Mouse (Mus musculus): ENCODE measurements at regions not wholly inside any gene's neighbourhood (a gene's known extent, or its start where the extent isn't known, plus 50 kb on each side); places are given as distances from the start of the nearest gene placed in this dataset.

DNA sequence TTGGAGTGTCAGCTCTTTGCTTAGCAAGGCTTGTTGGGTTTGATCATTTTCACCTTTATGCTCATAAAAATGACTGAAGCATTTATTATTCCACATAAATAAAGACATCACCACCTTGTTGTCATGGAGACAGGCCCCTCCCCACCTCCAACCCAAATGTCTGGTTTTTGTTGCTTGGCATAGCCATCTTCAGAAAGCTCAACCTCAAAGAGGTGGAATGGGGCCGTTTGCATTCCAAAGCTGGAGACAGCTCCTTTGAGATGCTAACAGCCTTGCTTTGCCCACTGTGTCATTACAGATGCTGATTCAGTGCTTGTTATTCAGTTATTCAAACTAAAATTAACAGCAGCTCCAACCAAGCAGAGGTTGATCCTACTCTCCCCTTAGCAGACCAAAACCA, 51.9 kb upstream of the Lgalsl start:
- ATAC-seq (replicated peaks; ENCODE audit: insufficient number of reproducible peaks, low FRiP score, low TSS enrichment, poor library complexity, severe bottlenecking), result no peak

DNA sequence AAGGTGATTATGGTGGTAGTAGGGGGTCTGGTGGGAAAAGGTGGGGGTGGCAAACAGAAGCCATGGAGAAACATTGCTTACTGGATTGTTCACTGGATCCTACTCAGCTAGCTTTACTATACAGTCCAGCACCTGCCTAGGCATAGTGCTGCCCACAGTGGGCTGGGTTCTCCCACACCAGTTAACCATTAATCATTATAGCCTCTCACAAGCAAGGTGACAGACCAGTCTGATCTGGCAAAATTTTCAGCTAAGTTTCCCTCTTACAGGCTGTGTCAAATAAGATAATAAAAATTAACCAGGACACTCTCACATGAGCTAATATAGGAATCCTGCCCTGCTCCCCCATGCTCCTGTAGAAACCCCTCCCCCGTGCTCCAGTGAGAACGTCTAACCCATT, 53.1 kb upstream of the Lgalsl start:
- ATAC-seq (replicated peaks; ENCODE audit: insufficient number of reproducible peaks, low FRiP score, low TSS enrichment, poor library complexity, severe bottlenecking), result no peak

DNA sequence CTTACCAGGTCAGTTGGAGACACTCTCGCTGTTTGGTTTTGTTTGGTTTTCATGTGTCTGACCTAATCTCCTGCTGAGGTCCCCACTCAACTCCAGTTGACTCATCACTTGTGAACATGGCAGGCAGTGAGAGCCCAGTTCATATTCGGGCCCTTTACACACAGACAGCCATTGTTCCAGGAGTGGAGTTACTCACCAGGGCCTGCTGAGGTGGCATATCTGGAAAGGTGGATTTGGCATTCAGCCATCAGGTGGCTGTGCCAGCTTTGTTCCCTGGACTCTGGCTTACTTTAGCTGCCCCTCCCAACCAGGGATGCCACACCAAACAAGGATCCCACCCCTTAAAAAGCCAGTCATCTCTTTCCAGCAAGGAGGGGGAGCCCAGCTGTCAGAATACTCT, 56.2 kb upstream of the Lgalsl start:
- no peak for ATAC-seq (replicated peaks; ENCODE audit: insufficient number of reproducible peaks, low FRiP score, low TSS enrichment, poor library complexity, severe bottlenecking)

DNA sequence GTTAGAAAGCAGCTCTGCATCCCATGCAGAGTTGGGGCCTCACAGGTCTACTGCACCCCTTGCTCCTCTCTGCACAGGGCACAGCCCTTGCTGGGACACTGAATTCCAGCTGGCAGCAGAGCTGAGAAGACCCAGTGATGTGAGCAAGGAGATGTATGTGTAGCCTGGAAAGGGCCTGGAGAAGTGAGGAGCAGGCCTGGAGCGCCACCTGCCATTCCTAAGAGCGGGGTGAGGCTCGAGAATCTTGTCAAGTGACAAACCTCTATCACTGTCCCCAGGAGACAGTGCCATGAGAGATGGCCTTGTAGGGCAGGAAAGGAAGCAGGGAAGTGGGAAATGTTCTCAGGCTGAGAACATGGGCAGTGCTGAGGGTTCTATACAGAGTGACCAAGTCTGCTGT, 59.6 kb upstream of the Lgalsl start:
- ATAC-seq (replicated peaks; ENCODE audit: insufficient number of reproducible peaks, low FRiP score, low TSS enrichment, poor library complexity, severe bottlenecking), result no peak

DNA sequence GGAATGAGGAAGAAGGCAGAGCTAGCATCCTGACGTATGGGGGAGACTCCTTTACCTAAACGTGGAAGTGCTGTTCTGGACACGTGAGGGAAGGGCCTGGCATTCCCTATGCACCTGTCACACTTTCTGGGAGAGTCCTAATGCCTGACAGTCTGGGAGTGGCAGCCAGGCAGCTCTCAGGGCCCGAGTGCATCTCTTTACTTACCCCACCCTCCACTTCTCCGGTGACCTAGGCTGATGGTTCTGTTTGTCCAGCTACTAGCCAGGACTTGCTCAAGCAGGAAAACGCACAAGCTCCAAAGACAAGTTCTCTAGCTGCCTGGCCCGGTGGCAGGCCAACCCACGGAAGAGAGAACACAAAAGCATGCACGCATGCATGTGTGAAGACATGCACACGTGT, 60.9 kb upstream of the Lgalsl start:
- no peak for ATAC-seq (replicated peaks; ENCODE audit: insufficient number of reproducible peaks, low FRiP score, low TSS enrichment, poor library complexity, severe bottlenecking)

DNA sequence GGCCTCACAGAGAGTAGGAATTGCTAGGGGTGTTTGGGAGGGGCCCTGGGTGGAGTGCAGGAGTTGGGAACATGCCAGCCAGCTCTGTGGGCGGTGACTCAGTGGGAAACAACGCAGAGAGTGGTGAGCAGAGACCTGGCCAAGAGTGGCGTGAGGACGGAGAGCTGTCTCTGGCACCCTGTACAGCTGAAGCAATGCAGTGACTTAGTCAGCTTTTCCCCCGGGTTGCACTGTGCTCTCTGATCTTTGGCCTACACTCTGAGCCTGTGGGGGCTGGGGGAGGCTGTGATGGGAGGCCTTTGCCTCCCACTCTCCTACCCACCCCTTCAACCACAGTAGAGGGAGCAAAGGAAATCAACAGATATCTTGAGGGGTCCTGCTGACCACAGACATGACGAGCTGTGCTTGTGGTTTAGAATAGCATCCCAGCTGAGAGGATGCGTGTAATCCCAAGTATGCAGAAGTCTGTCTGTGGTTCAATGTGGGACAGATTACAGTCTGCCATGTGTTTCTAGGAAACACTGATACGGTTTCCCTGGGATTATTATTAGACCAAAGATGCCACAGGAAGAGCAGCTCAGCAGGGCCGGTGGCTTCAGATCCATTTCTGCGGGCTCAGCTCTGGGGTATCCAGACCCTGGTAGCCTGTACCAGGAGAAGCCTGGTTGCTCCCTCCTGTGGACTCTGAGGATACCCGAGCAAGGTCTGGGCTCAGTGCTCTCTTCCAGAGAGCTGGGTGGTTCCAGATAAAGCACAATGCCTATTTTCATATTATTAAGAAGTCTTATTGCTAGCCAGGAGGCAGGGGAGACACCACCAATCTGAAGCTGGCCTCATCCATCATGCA, 65.6 kb upstream of the Lgalsl start:
- 0 out of 2 replicates have a peak, but pooled peaks have one; percentile 11 for ATAC-seq (replicated peaks; ENCODE audit: insufficient number of reproducible peaks, low FRiP score, low TSS enrichment, poor library complexity, severe bottlenecking)

DNA sequence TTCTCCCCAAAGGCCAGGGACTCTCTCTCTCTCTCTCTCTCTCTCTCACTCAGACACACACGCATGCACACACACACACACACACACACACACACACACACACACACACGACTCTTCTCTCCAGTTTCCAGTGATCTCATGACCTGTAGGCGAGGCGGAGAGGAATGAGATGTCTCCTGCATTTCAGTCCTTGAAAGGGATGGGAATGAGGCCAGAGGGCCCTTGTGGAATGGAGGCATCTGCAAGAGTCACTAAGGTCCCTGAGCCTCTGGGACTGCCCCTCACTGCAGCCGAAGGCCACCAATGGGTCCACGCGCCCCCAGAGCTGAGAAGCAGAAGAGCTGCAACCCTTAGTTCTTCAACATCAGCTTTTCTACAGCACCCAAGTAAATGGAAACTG, 66.6 kb upstream of the Lgalsl start:
- ATAC-seq (replicated peaks; ENCODE audit: insufficient number of reproducible peaks, low FRiP score, low TSS enrichment, poor library complexity, severe bottlenecking), result no peak

DNA sequence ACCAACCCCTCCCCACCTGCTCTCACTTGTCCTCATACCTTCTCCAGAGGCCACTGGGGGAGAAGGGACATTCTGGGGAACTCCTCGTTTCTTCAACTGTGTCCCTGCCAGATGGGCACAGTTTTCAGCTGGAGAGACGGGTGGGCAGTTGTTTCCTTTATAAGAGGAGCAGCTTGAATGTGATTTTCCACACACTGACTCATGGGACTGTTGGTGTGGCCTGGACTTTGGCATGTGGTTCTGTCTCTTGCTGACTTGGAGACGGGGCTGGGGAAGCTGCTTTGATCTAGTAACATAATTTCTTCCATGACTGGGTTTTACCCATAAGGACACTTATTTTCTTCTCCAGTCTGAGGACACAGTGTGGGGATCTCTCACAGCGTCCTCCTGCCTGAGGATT, 67.7 kb upstream of the Lgalsl start:
- no peak for ATAC-seq (replicated peaks; ENCODE audit: insufficient number of reproducible peaks, low FRiP score, low TSS enrichment, poor library complexity, severe bottlenecking)

DNA sequence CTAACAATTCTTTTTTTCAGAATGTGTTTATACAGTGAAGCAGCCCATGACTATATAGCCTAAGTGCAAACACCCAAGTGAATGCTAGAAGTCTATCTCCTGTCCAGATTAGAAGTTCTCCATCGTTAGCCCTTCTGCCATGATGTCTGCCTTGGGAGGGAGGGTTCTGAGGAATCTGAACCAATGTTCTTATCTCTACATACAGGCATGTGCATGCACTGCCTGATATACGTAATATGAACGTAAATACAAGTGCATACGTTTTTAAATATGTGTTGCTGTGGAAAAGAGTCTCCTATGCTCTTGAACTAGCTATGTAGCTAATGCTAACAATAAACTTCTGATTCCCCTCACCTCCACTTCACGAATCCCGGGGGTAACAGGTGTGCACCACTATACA, 68.9 kb upstream of the Lgalsl start:
- ATAC-seq (replicated peaks; ENCODE audit: insufficient number of reproducible peaks, low FRiP score, low TSS enrichment, poor library complexity, severe bottlenecking), result no peak

DNA sequence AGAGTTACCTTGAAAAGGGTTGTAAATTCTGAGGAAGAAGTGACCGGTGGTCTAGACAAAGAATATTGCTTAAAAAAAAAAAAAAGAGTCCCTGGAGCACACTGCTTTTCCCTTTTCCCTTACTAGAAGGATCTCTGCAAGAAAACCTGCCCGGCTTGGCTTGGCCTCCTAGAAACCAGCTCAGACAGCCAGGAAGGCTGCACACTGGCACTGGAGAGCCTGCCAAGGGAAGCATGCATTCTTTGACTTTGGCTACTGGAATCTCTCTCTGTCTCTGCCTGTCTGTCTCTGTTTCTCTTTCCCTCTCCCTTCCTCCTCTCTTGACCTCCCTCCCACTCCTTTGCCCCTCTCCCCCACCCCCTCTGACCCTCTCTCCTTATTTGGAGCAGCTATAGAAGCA, 71.1 kb upstream of the Lgalsl start:
- no peak for ATAC-seq (replicated peaks; ENCODE audit: insufficient number of reproducible peaks, low FRiP score, low TSS enrichment, poor library complexity, severe bottlenecking)

DNA sequence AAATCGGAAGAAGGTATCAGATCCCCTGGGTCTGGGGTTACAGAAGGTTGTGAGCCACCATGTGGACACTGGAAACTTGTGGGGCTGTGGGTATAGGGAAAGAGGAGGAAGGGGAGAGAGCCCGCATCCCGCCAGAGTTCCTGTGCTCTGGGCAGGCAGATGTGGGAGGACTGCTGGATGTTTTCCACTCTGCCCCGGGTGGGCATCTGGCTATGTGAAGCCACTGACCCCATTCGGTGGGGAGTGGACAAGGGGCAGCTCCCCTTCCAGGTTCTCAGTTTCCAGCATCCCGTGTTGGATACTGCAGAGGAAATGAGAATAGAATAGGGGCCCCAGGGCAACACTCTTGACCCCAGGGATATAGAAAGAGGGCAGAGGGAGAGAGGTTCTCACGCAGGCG, 72.1 kb upstream of the Lgalsl start:
- ATAC-seq (replicated peaks; ENCODE audit: insufficient number of reproducible peaks, low FRiP score, low TSS enrichment, poor library complexity, severe bottlenecking), result no peak

DNA sequence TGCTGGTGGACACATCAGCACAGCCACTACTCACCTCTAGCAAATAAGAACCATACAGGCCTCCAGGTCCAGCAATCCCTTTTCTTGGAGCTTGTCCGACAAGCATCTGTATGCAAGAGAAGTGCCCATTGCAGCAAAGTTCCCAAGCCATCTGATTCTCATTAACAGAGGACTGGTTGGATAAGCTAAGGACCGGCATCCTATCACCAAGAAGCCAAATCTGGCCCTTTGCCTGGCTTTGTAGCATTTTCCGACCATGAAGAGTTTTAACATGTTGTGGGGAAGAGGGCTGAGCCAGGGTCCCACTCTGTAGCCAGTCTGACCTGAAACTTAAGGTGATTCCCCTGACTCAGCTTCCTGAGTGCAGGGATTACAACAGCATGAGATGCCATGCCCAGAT, 77.1 kb upstream of the Lgalsl start:
- ATAC-seq (replicated peaks; ENCODE audit: insufficient number of reproducible peaks, low FRiP score, low TSS enrichment, poor library complexity, severe bottlenecking), result no peak

DNA sequence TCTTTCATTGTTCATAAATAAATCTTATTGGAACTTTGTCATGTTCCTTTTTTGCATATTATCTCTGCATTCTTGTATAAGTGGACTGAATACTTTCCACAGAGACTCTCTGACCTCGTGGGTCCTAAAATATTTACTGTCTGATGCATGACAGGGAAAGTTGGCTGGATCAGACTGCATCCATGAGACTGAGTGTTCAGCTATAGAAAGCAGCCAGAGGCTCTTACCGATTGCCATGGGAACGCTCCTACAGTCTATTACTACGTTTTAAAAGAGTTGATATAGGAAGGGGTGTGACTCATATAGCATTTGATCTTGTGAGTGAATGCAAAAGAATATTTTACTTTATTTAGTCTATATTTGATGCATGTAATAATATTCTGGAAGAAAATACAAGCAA, 77.6 kb upstream of the Lgalsl start:
- ATAC-seq (replicated peaks; ENCODE audit: insufficient number of reproducible peaks, low FRiP score, low TSS enrichment, poor library complexity, severe bottlenecking), result no peak

DNA sequence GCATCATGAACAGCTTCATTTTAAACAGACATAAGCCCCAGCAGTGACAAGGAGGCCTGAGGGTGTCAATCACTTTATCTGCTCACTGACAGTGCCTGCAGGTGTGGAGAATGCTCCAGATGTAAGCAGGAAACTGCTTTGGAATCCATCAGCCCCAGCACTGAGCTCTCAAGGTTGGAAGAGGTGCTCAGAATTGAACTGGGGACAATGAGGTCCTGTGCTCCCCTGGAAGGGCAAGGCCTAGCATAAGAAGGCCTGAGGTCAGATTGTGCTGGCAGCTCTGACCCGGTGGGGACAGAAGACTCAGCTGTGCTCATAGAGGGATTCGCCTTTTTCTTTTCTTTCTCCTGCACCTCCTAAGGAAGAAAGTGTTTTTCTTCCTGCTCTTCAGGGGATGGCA, 82.2 kb upstream of the Lgalsl start:
- ATAC-seq (replicated peaks; ENCODE audit: insufficient number of reproducible peaks, low FRiP score, low TSS enrichment, poor library complexity, severe bottlenecking), result no peak

DNA sequence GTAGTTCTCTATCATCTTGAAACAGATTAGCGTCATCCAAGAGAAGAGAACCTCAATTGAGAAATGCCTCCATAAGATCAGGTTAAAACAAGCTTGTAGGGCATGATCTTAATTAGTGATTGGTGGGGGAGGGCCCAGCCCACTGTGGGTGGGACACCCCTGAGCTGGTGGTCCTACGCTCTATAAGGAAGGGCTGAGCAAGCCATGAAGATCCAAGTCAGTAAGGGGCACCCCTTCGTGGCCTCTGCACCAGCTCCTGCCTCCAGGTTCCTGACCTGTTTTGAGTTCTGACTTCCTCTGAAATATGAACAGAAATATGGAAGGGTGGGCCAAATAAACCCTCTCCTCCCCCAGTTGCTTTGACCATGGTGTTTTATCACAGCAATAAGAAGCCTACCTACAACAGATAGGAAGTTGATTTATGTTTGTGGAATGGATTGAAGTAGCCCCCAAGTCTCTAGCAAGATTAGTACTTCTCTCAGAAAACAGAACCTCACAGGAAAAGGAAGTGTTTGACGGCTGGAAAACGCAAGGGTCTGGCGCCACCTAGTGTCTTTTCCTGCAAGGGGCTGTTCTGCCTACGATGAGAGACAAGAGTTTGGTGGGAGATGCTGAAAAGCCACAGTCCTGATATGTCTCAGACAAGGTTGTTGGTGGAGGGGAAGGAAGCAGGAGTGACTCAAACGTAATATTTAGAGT, 82.9 kb upstream of the Lgalsl start:
- peak; percentile 79 for ATAC-seq (replicated peaks; ENCODE audit: insufficient number of reproducible peaks, low FRiP score, low TSS enrichment, poor library complexity, severe bottlenecking)

DNA sequence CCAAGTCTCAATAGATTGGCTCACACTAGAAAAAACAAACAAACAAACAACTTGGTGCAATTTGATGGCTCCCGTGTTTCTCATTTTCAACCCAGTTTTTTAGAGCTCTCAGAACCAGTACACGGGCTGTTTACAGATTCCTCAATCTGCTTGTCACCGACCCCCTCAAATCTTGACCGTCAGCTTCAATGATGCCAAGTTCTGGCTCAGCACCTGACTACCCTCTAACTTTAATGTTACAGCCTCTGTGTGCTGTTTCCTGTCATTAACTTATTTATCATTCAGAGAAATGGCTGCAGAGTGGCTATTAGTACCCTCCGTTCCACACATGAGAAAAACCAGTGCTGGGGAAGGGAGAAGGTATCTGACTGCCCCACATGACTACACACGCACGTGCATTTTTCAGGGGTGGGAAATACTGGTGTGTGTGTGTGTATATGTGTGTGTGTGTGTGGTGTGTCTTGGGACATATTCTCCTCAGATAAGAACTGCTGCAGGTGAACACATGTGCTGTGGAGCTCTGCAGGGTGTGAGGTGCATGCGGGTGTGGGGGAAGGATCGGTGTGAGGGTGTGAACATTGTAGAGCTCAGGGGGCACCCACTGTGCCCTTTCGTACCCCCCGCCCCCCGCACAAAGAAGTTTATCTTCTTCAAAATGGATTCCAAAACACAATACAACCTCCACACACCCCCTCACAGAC, 83.6 kb upstream of the Lgalsl start:
- ATAC-seq (replicated peaks; ENCODE audit: insufficient number of reproducible peaks, low FRiP score, low TSS enrichment, poor library complexity, severe bottlenecking), result no peak

DNA sequence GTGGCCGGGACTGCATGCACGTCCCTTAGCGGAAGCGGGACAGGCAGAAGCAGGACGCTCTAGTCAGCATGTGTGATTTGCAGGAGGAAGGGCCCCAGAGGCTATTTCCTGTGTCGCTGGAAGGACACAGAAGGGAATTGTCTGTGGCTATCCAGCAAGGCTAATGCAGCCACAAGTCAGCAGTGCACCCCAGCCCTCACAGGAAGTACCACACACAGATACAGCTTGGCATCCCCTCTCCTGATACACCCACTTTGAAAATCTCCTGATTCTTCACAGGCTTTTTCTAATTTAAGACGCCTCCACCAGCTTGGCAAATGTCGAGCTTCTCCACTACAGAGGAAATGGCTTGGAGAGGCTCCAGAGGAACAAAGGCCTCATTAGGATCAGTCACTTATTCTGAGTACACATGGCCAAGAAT, 84.3 kb upstream of the Lgalsl start:
- no peak for ATAC-seq (replicated peaks; ENCODE audit: insufficient number of reproducible peaks, low FRiP score, low TSS enrichment, poor library complexity, severe bottlenecking)

DNA sequence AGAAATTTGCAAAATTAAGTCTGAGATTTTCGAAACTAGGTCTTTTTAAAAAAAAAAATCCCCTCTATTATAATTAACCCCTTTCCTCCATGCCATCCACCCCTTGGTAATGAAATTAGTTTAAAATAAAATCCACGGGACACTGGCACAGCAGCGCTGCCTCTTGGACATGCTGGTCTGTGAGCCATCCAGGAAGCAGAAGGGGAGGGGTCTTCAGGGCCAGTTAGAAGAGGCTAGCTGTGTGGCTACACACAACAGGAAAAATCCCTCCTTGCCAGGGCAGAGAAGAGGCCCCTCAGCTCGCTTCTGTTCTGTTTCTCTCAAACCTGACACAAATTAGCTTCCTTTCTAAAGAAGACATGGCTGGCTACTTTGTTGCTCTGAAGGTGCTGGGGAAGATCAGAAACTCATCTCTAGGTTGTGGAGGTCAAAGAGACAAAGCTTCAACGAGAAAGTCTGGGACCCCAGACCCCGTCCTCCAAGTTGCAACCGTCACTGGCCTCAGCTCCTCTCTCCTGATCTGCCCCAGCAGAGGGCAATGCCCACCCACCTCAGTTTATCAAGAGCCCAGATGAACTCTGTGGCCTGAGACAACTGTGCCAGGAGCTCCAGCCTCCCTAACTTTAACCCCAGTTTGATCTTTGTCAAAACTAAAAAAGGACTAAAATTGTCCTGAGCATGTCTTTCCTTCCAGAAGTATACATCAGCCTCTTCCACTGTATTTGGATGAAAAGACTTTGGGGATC, 85.0 kb upstream of the Lgalsl start:
- no peak for ATAC-seq (replicated peaks; ENCODE audit: insufficient number of reproducible peaks, low FRiP score, low TSS enrichment, poor library complexity, severe bottlenecking)

DNA sequence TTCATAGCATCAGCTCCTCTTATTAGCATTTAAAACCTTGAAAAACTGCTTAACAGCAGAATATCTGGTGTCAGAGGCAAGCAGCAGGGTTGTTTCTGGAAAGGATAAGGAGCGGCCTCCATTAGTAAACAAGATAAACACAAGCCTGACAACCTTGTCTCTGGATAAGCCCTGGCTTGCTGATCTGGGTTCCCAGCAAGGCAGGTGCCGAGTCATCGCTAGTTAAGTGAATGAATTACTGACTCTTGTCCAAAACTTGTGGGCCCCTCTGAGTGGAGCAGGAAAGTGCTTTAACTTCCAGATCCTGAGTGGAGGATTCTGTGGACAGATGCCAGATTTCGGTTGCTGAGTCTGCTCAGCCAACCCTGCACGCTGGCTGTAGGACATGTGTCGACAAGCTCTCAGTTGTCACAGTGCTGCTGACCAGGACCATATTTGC, 85.6 kb upstream of the Lgalsl start:
- no peak for ATAC-seq (replicated peaks; ENCODE audit: insufficient number of reproducible peaks, low FRiP score, low TSS enrichment, poor library complexity, severe bottlenecking)

Data from monocyte, adult 5-6 weeks (primary cell).